Mouse (Mus musculus) splenic B cell, adult 2 months (primary cell): ENCODE measurements at regions not wholly inside any gene's neighbourhood (a gene's known extent, or its start where the extent isn't known, plus 50 kb on each side); places are given as distances from the start of the nearest gene placed in this dataset.
"Not testable (repeated sequence)": the region's sequence is repeated elsewhere in the genome, so short reads cannot be mapped to it uniquely, and the experiment has no call there.

ENCODE experiments used
- DNase-seq: peaks from one replicate; pipeline ENCODE4 v3.0.0-alpha.2; 2011; ENCODE audit warnings: low read depth, low spot score
- H3K27me3 ChIP-seq: 2 replicates; pipeline ENCODE4 v1.6.1; 2012; ENCODE audit warnings: mild to moderate bottlenecking, low read length, moderate library complexity, mixed read lengths; ENCODE audit not compliant: control insufficient read depth, poor library complexity, insufficient read depth, severe bottlenecking
- H3K36me3 ChIP-seq: 2 replicates; pipeline ENCODE4 v1.6.1; 2012; ENCODE audit warnings: mild to moderate bottlenecking, low read length, moderate library complexity, mixed read lengths; ENCODE audit not compliant: control insufficient read depth, poor library complexity, insufficient read depth, severe bottlenecking

GRCm38 (mm10) chr3:31708367-31708766 lies 193.9 kb upstream of the Kcnmb2 start:
- DNase-seq, H3K36me3 ChIP-seq, H3K27me3 ChIP-seq: not testable (repeated sequence)

GRCm38 (mm10) chr3:31741289-31741688 lies 161.0 kb upstream of the Kcnmb2 start:
- H3K27me3 ChIP-seq: no peaks in the 10 kb centered on the region
- DNase-seq: no peak
- no peaks in the 10 kb centered on the region for H3K36me3 ChIP-seq

- no peak for DNase-seq
- Histone ChIP-seq H3K27me3 (no peaks in the 10 kb centered on the region), H3K36me3 (no peaks in the 10 kb centered on the region)
Measured at GRCm38 (mm10) chr3:31755881-31756280, 146.4 kb upstream of the Kcnmb2 start.

GRCm38 (mm10) chr3:31769193-31769592 lies 133.1 kb upstream of the Kcnmb2 start:
- no peak for DNase-seq
- no peaks in the 10 kb centered on the region for H3K27me3 ChIP-seq
- H3K36me3 ChIP-seq: no peaks in the 10 kb centered on the region

GRCm38 (mm10) chr3:31790342-31790970 lies 111.9 kb upstream of the Kcnmb2 start:
- DNase-seq: peak; percentile 8
- Histone ChIP-seq H3K36me3 (no peaks in the 10 kb centered on the region), H3K27me3 (no peaks in the 10 kb centered on the region)

- H3K36me3 ChIP-seq: no peaks in the 10 kb centered on the region
- DNase-seq: no peak
- H3K27me3 ChIP-seq: no peaks in the 10 kb centered on the region
Measured at GRCm38 (mm10) chr3:31793466-31794040, 108.8 kb upstream of the Kcnmb2 start.

GRCm38 (mm10) chr3:31796621-31797020 lies 105.7 kb upstream of the Kcnmb2 start:
- H3K36me3 ChIP-seq: no peaks in the 10 kb centered on the region
- H3K27me3 ChIP-seq: no peaks in the 10 kb centered on the region
- DNase-seq: no peak

- DNase-seq: no peak
- H3K27me3 ChIP-seq: no peaks in the 10 kb centered on the region
- H3K36me3 ChIP-seq: no peaks in the 10 kb centered on the region
Measured at GRCm38 (mm10) chr3:31799192-31799591, 103.1 kb upstream of the Kcnmb2 start.

- no peak for DNase-seq
- H3K27me3 ChIP-seq: no peaks in the 10 kb centered on the region
Measured at GRCm38 (mm10) chr3:31804038-31804437, 98.3 kb upstream of the Kcnmb2 start.

GRCm38 (mm10) chr3:31807741-31808140 lies 94.6 kb upstream of the Kcnmb2 start:
- Histone ChIP-seq H3K36me3 (no peaks in the 10 kb centered on the region), H3K27me3 (no peaks in the 10 kb centered on the region)
- DNase-seq: no peak

More at GRCm38 (mm10) chr3:31804038-31804437, 98.3 kb upstream of the Kcnmb2 start:
- H3K36me3 ChIP-seq: no peaks in the 10 kb centered on the region

- DNase-seq, H3K36me3 ChIP-seq: not testable (repeated sequence)
Measured at GRCm38 (mm10) chr3:31809131-31809530, 93.2 kb upstream of the Kcnmb2 start.

GRCm38 (mm10) chr3:31811232-31811631 lies 91.1 kb upstream of the Kcnmb2 start:
- H3K36me3 ChIP-seq: no peaks in the 10 kb centered on the region
- no peak for DNase-seq
- H3K27me3 ChIP-seq: no peaks in the 10 kb centered on the region

More at GRCm38 (mm10) chr3:31809131-31809530, 93.2 kb upstream of the Kcnmb2 start:
- H3K27me3 ChIP-seq: not testable (repeated sequence)

GRCm38 (mm10) chr3:31831913-31832312 lies 70.4 kb upstream of the Kcnmb2 start:
- DNase-seq: no peak
- Histone ChIP-seq H3K36me3 (no peaks in the 10 kb centered on the region), H3K27me3 (no peaks in the 10 kb centered on the region)

- Histone ChIP-seq H3K36me3 (no peaks in the 10 kb centered on the region), H3K27me3 (no peaks in the 10 kb centered on the region)
- DNase-seq: no peak
Measured at GRCm38 (mm10) chr3:31841253-31841652, 61.1 kb upstream of the Kcnmb2 start.

GRCm38 (mm10) chr3:31847087-31847486 lies 55.2 kb upstream of the Kcnmb2 start:
- Histone ChIP-seq H3K36me3 (no peaks in the 10 kb centered on the region), H3K27me3 (no peaks in the 10 kb centered on the region)
- no peak for DNase-seq
